Mouse (Mus musculus): ENCODE data around the gene Vstm2l. TPM values are rescaled to one million over a fixed set of nuclear protein-coding genes. Genes with fewer than 3 reads are reported as not detected.

The Vstm2l gene
- 0.12 and 0.24 TPM in 2 replicates for polyA plus RNA-seq (2015; fragmentation: Nextera tagmentation; extraction: Ambion mirVana)

GRCm38 (mm10) chr2:157914105-157914764 is at the start of gene Vstm2l:
Vstm2l (plus strand) TSS chr2:157914653.
- H3K27me3 ChIP-seq, result peaks cover 50% of the 10 kb centered on the region
- peak within 1 kb of the TSS; percentile 33 for H3K4me3 ChIP-seq (replicated peaks)
- H3K27ac ChIP-seq (replicated peaks), result no peak within 1 kb of the TSS
- H3K4me2 ChIP-seq (replicated peaks), result peak within 1 kb of the TSS; percentile 52
- no peak within 1 kb of the TSS for H3K9ac ChIP-seq
- H3K4me1 ChIP-seq, result peaks cover 9% of the 10 kb centered on the region
- H3K9me3 ChIP-seq (replicated peaks), result no peaks in the 10 kb centered on the region
- ATAC-seq (ENCODE audit: insufficient number of reproducible peaks, low FRiP score, low TSS enrichment, low read depth), result no peak
- H3K36me3 ChIP-seq, result no peaks in the 10 kb centered on the region
- 3% methylated on average over 61 of the region's 62 CpGs for WGBS

- no peaks in the 10 kb centered on the region for H3K9me3 ChIP-seq (replicated peaks)
- H3K27ac ChIP-seq (replicated peaks), result no peak overlapping the region
- H3K36me3 ChIP-seq, result 0 out of 2 replicates have a peak, but pooled peaks cover 3% of the 10 kb centered on the region
- no peak overlapping the region for H3K9ac ChIP-seq
- 80% methylated on average over 3 of the region's 3 CpGs for WGBS
- peaks cover 15% of the 10 kb centered on the region; the same call in 1 of the 2 replicates for H3K4me1 ChIP-seq
- H3K27me3 ChIP-seq, result no peaks in the 10 kb centered on the region
- H3K4me2 ChIP-seq (replicated peaks), result no peak overlapping the region
- H3K4me3 ChIP-seq (replicated peaks), result no peak overlapping the region
- no peak for ATAC-seq (ENCODE audit: insufficient number of reproducible peaks, low FRiP score, low TSS enrichment, low read depth)
Measured at GRCm38 (mm10) chr2:157867126-157867525, 47.3 kb upstream of the Vstm2l start.

- Histone ChIP-seq H3K4me1 (peaks cover 15% of the 10 kb centered on the region; the same call in 1 of the 2 replicates), H3K27me3 (no peaks in the 10 kb centered on the region), H3K4me3 (replicated peaks) (no peak overlapping the region), H3K27ac (replicated peaks) (no peak overlapping the region), H3K4me2 (replicated peaks) (no peak overlapping the region), H3K9ac (no peak overlapping the region), H3K36me3 (0 out of 2 replicates have a peak, but pooled peaks cover 3% of the 10 kb centered on the region), H3K9me3 (replicated peaks) (no peaks in the 10 kb centered on the region)
- WGBS, result 54% methylated on average over 6 of the region's 6 CpGs
- ATAC-seq (ENCODE audit: insufficient number of reproducible peaks, low FRiP score, low TSS enrichment, low read depth), result no peak
Measured at GRCm38 (mm10) chr2:157870247-157870646, 44.2 kb upstream of the Vstm2l start.

GRCm38 (mm10) chr2:157873223-157873622 is 41.2 kb upstream of the Vstm2l start:
- WGBS, result 73% methylated on average over 6 of the region's 6 CpGs
- no peak overlapping the region for H3K27ac ChIP-seq (replicated peaks)
- H3K4me1 ChIP-seq, result peaks cover 15% of the 10 kb centered on the region; the same call in 1 of the 2 replicates
- no peak overlapping the region for H3K4me3 ChIP-seq (replicated peaks)
- H3K9me3 ChIP-seq (replicated peaks), result no peaks in the 10 kb centered on the region
- 0 out of 2 replicates have a peak, but pooled peaks cover 2% of the 10 kb centered on the region for H3K36me3 ChIP-seq
- ATAC-seq (ENCODE audit: insufficient number of reproducible peaks, low FRiP score, low TSS enrichment, low read depth), result no peak
- H3K4me2 ChIP-seq (replicated peaks), result no peak overlapping the region
- H3K9ac ChIP-seq, result no peak overlapping the region
- H3K27me3 ChIP-seq, result no peaks in the 10 kb centered on the region

GRCm38 (mm10) chr2:157873691-157874090 is 40.8 kb upstream of the Vstm2l start:
- H3K36me3 ChIP-seq, result no peaks in the 10 kb centered on the region
- ATAC-seq (ENCODE audit: insufficient number of reproducible peaks, low FRiP score, low TSS enrichment, low read depth), result no peak
- H3K27me3 ChIP-seq, result no peaks in the 10 kb centered on the region
- H3K9me3 ChIP-seq (replicated peaks), result no peaks in the 10 kb centered on the region
- no peak overlapping the region for H3K4me3 ChIP-seq (replicated peaks)
- WGBS, result 64% methylated on average over 1 of the region's 1 CpGs
- no peak overlapping the region for H3K9ac ChIP-seq
- H3K4me2 ChIP-seq (replicated peaks), result no peak overlapping the region
- peaks cover 15% of the 10 kb centered on the region; the same call in 1 of the 2 replicates for H3K4me1 ChIP-seq
- no peak overlapping the region for H3K27ac ChIP-seq (replicated peaks)

GRCm38 (mm10) chr2:157875111-157875510 is 39.3 kb upstream of the Vstm2l start:
- H3K9me3 ChIP-seq (replicated peaks), result no peaks in the 10 kb centered on the region
- WGBS, result 57% methylated on average over 8 of the region's 8 CpGs
- no peak for ATAC-seq (ENCODE audit: insufficient number of reproducible peaks, low FRiP score, low TSS enrichment, low read depth)

GRCm38 (mm10) chr2:157877394-157877793 is 37.1 kb upstream of the Vstm2l start:
- H3K27me3 ChIP-seq, result no peaks in the 10 kb centered on the region
- H3K4me3 ChIP-seq (replicated peaks), result no peak overlapping the region
- no peaks in the 10 kb centered on the region for H3K36me3 ChIP-seq
- H3K9me3 ChIP-seq (replicated peaks), result no peaks in the 10 kb centered on the region
- 92% methylated on average over 3 of the region's 3 CpGs for WGBS
- no peak for ATAC-seq (ENCODE audit: insufficient number of reproducible peaks, low FRiP score, low TSS enrichment, low read depth)
- no peak overlapping the region for H3K4me2 ChIP-seq (replicated peaks)
- H3K27ac ChIP-seq (replicated peaks), result no peak overlapping the region
- no peak overlapping the region for H3K9ac ChIP-seq
- H3K4me1 ChIP-seq, result no peaks in the 10 kb centered on the region

More at GRCm38 (mm10) chr2:157875111-157875510, 39.3 kb upstream of the Vstm2l start:
- Histone ChIP-seq H3K4me1 (peaks cover 9% of the 10 kb centered on the region; the same call in 1 of the 2 replicates), H3K36me3 (no peaks in the 10 kb centered on the region), H3K9ac (no peak overlapping the region), H3K27me3 (no peaks in the 10 kb centered on the region), H3K4me2 (replicated peaks) (no peak overlapping the region), H3K4me3 (replicated peaks) (no peak overlapping the region), H3K27ac (replicated peaks) (no peak overlapping the region)

GRCm38 (mm10) chr2:157877967-157878366 is 36.5 kb upstream of the Vstm2l start:
- Histone ChIP-seq H3K27ac (replicated peaks) (no peak overlapping the region), H3K4me2 (replicated peaks) (no peak overlapping the region), H3K27me3 (no peaks in the 10 kb centered on the region), H3K4me3 (replicated peaks) (no peak overlapping the region), H3K9me3 (replicated peaks) (no peaks in the 10 kb centered on the region), H3K9ac (no peak overlapping the region), H3K4me1 (no peaks in the 10 kb centered on the region), H3K36me3 (no peaks in the 10 kb centered on the region)
- WGBS, result 69% methylated on average over 5 of the region's 5 CpGs
- no peak for ATAC-seq (ENCODE audit: insufficient number of reproducible peaks, low FRiP score, low TSS enrichment, low read depth)

- Histone ChIP-seq H3K4me3 (replicated peaks) (no peak overlapping the region), H3K9me3 (replicated peaks) (no peaks in the 10 kb centered on the region), H3K27ac (replicated peaks) (no peak overlapping the region), H3K27me3 (no peaks in the 10 kb centered on the region), H3K4me2 (replicated peaks) (no peak overlapping the region), H3K9ac (no peak overlapping the region), H3K4me1 (no peaks in the 10 kb centered on the region), H3K36me3 (peaks cover 16% of the 10 kb centered on the region)
- WGBS, result 38% methylated on average over 11 of the region's 11 CpGs
- no peak for ATAC-seq (ENCODE audit: insufficient number of reproducible peaks, low FRiP score, low TSS enrichment, low read depth)
Measured at GRCm38 (mm10) chr2:157881939-157882338, 32.5 kb upstream of the Vstm2l start.

GRCm38 (mm10) chr2:157887275-157888025 is 27.0 kb upstream of the Vstm2l start:
- ATAC-seq (ENCODE audit: insufficient number of reproducible peaks, low FRiP score, low TSS enrichment, low read depth), result no peak
- Histone ChIP-seq H3K9me3 (replicated peaks) (no peaks in the 10 kb centered on the region), H3K36me3 (peaks cover 16% of the 10 kb centered on the region), H3K4me2 (replicated peaks) (no peak overlapping the region), H3K27ac (replicated peaks) (no peak overlapping the region), H3K27me3 (no peaks in the 10 kb centered on the region), H3K4me1 (no peaks in the 10 kb centered on the region; the same call in 1 of the 2 replicates), H3K9ac (no peak overlapping the region), H3K4me3 (replicated peaks) (no peak overlapping the region)
- WGBS, result 41% methylated on average over 10 of the region's 10 CpGs

GRCm38 (mm10) chr2:157891166-157891565 is 23.3 kb upstream of the Vstm2l start:
- H3K4me3 ChIP-seq (replicated peaks), result no peak overlapping the region
- no peak overlapping the region for H3K27ac ChIP-seq (replicated peaks)
- no peaks in the 10 kb centered on the region for H3K9me3 ChIP-seq (replicated peaks)
- 61% methylated on average over 6 of the region's 6 CpGs for WGBS
- H3K36me3 ChIP-seq, result no peaks in the 10 kb centered on the region
- no peak overlapping the region for H3K4me2 ChIP-seq (replicated peaks)
- no peaks in the 10 kb centered on the region; the same call in 1 of the 2 replicates for H3K4me1 ChIP-seq
- no peak overlapping the region for H3K9ac ChIP-seq
- ATAC-seq (ENCODE audit: insufficient number of reproducible peaks, low FRiP score, low TSS enrichment, low read depth), result no peak
- H3K27me3 ChIP-seq, result no peaks in the 10 kb centered on the region
